Mouse (Mus musculus) adrenal gland, adult (tissue): ENCODE data around the gene Gfi1.

Experiments used
- DNase-seq, 2 experiments: peaks; one replicate each; pipeline ENCODE4 v3.0.0; 2022 to 2023; ENCODE audit warnings: low spot score in 1 of 2; ENCODE audit not compliant: inconsistent age in 2 of 2

Gfi1 gene

GRCm38 (mm10) chr5:107681300-107681699 lies 44.5 kb downstream of the Gfi1 start:
- no peak for DNase-seq

- DNase-seq: no peak
These were observed 47.4 kb downstream of the Gfi1 start for GRCm38 (mm10) chr5:107678392-107678791.
